Mouse (Mus musculus) kidney, postnatal 4 days (tissue): ENCODE measurements around the gene Ces3b.
"Not testable (repeated sequence)": the region's sequence is repeated elsewhere in the genome, so short reads cannot be mapped to it uniquely, and the experiment has no call there.

ENCODE experiments used
- DNase-seq, 2 experiments: peaks; one replicate each; pipeline ENCODE4 v3.0.0; 2021; ENCODE audit warnings: mixed read lengths in 2 of 2

Gene Ces3b

GRCm38 (mm10) chr8:105083449-105084050, at the start of gene Ces3b:
Gene Ces3b, plus strand, starts transcription at chr8:105083753.
- no peak for DNase-seq

GRCm38 (mm10) chr8:105043510-105043909, 40.0 kb upstream of the Ces3b start:
- no peak for DNase-seq

GRCm38 (mm10) chr8:105045824-105046401, 37.6 kb upstream of the Ces3b start:
- no peak for DNase-seq

DNA sequence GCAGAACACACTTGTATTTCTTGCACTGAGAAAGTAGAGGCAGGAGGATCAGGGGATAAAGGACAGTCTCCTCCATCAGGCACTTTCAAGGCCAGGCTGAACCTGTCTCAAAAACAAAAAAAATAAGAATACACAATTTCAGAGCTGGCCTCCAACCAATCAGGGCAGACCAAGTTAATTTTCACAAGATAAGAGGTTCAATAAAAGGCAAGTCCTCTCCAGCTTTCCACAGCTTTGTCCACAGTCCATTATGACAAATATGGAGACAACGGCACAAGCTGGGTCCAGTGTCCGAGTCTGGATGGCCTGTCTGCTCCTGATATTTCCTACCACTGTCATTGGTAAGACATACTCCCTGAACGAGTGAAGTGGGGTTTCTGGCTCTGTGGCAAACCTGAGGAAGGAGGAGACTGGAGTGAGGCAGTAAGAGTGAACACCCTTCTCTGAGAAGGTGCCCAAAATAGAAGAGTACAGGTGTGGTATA, 35.1 kb upstream of the Ces3b start, which contains the start of gene Ces3a:
Gene Ces3a, plus strand, starts transcription at position 231 of the 484 bp plus-strand sequence.
- DNase-seq, result no peak

- no peak for DNase-seq
Measured at GRCm38 (mm10) chr8:105056211-105056610, 27.3 kb upstream of the Ces3b start.

DNA sequence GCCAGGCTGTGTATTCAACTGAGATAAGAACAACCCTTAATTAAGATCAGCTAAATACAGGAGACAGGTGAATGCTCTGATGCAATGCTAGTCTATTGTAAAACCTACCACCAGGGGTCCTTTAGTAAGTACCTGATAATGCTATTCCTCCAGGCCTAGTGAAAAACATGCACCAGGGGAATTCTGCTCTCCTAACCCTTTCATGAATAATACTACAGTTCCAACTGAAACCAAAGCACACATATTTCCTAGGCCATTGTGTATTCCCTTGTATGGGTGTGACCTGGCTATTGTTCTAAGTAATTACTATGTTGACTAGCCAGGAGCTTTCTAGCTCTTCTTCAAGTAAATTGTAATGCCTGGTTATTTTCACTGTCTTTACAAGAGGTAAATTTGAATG, 23.5 kb upstream of the Ces3b start:
- DNase-seq, result no peak

DNA sequence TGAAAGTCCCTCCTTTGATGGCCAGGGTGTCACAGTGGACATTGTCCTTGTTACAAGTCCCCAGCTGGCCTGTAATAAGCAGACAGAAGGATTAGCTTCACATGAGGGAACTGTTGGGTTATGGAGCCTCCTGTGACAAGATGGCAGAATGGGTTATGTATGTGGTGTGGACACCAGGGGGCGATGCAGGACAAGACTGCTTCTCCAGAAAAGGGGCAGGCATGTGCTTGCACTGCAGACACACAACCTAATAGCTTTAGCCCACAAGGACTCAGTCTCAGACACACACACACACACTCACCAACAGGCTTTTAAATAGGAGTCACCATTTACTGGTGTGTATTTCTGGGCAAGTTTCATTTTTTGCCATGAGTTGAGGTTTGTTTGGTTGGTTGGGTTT, 16.8 kb upstream of the Ces3b start:
- peak; percentile 72 to 78 for DNase-seq

- not testable (repeated sequence) for DNase-seq
Measured at GRCm38 (mm10) chr8:105067905-105068304, 15.6 kb upstream of the Ces3b start.

- no peak for DNase-seq
Measured at GRCm38 (mm10) chr8:105068971-105069370, 14.6 kb upstream of the Ces3b start.

DNA sequence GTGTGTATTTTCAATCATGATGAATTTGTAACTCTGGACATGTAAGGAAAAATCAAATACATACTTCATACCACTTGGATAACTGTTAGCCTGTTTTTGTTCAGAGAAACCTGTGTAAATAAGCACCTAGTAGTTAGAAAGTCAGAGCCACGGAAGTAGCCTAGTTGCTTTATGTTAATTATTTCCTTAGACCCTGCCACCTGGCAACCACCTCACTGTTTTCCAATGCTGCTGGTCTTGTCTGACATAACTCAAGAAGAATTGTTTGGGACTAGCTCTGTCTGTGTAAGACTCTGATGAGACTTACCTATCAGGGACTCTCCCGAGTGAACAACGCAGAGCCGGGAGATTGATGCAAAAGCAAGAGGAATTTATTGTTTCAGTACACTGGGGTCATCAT, 7.0 kb upstream of the Ces3b start:
- no peak for DNase-seq

- no peak for DNase-seq
Measured at GRCm38 (mm10) chr8:105077071-105077470, 6.5 kb upstream of the Ces3b start.

- DNase-seq, result no peak
Measured at GRCm38 (mm10) chr8:105078591-105078990, 5.0 kb upstream of the Ces3b start.

DNA sequence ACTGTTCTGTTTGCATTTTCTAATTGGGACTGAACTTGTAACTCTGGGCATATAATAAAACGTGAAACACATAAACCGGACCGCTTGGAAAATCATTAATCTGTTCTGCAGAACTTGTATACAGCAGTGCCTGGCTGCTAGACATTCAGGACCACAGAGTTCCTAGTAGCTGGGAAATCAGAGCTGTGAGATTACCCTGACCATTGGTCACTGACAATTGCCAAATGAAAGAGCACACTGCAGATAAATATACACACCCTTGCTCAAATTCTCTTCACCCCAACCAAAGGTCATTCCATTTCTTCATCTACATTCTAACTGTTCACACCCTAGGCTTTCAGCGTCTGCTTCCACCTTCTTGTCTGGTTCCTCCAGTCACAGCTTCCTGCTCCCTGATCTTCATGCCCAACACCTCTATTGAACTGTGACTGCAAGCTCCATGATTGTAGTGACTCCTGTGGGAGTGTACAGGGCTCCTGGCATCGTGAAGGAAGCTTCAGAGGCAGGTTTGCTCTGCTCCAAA, 2.7 kb upstream of the Ces3b start:
- no peak for DNase-seq

GRCm38 (mm10) chr8:105088166-105088565, 4.6 kb downstream of the Ces3b start:
- not testable (repeated sequence) for DNase-seq

DNA sequence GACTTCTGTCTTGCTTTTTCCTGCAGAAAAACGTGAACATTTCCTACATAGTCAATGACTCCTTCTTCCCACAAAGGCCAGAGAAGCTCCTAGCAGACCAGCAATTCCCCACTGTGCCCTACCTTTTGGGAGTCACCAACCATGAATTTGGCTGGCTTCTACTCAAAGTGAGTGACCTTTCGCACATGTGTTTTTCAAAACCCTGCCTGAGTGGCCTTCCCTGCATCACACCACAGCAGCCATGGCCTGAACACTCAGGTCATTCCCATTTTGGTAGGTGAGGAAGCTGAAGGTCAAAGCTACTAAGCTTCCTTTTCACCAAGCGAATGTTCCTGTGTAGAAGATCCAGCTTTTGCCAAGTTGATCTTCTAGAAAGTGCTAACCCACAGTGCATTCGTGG, 5.0 kb downstream of the Ces3b start:
- no peak for DNase-seq

DNA sequence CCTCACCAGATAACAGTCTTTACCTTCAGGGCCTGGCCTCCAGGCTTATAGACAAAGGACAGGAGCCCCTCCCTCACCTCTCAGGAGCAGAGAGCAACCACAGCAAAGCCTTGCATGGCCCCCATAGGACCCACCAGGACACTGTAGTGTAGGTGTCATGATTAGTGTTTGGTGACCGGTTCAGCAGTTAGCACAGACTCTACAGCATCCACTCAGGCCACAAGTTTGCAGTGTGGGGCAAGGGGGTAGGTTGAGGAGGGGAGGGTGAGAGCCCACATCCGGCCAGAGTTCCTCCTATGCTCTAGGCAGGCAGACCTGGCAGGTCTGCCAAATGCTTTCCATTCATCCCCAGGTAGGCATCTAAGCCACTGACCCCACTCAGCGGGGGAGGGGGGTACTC, 10.4 kb downstream of the Ces3b start:
- DNase-seq, result no peak

GRCm38 (mm10) chr8:105102101-105102785, 18.7 kb downstream of the Ces3b start:
- DNase-seq, result not testable (repeated sequence)

GRCm38 (mm10) chr8:105103701-105104100, 20.1 kb downstream of the Ces3b start:
- DNase-seq, result not testable (repeated sequence)

- DNase-seq, result no peak
Measured at GRCm38 (mm10) chr8:105104220-105104619, 20.7 kb downstream of the Ces3b start.

GRCm38 (mm10) chr8:105129864-105130263, 46.3 kb downstream of the Ces3b start:
- DNase-seq, result no peak

DNA sequence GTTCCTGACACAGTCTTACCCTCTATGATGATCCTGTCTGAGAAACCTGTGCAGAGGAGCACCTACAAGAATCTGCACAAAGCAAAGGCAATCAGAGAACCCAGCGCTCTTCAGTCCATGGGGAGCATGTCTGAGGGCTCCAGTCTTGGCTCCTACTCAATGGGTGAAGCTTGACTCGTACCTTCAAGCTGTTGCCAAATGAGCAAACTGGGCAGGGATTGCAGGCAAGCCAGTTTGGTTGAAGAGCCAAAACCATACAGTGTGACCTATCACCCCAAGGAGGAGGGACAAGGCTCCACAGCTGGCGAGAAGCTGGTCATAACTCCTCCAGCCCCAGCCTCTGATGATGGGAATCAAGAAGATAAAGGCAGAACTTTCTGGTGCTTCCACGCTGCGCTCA, 48.0 kb downstream of the Ces3b start, which contains the start of gene Ces4a:
Gene Ces4a, plus strand, starts transcription at position 292 of the 400 bp plus-strand sequence.
- no peak for DNase-seq

DNA sequence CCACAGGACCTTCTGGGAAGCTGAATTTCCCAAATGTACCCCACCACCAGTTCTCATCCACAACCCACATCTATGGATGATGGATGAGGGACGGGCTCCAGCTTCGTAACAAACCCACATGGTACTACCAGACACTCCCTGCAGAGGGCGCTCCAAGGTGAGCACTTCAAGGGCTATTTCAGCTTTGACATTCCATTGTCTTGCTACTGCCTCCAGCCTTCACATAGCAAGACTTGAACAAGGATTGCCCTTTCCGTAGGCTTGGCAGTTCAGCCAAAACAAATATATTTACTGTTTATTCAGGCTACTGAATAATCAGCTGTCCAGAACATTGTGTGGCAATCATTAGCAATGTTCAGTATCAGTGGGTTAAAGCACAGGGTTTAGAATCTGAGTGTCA, 54.9 kb downstream of the Ces3b start:
- DNase-seq, result peak; percentile 85

DNA sequence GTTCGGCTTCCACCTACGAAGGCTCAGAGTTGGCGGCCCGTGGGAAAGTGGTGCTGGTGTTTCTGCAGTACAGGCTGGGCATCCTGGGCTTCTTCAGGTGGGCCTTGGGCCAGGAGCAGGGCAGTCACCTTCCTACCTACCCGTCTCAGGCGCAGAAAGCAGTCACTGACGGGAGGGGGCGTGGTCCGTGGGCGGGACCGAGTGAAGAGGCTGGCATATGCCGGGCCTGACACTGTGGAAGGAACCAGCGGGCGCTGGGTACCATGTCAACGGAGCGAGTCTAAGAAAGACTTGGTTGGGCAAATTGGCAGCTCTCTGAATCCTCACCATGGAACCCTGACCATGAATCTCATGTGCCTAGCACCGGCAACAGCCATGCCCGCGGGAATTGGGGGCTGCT, 58.8 kb downstream of the Ces3b start:
- DNase-seq, result peak in 1 of 2 experiments; percentile 15
